Mouse (Mus musculus): Measurements from ENCODE around the gene Nfe2l1.

DNA sequence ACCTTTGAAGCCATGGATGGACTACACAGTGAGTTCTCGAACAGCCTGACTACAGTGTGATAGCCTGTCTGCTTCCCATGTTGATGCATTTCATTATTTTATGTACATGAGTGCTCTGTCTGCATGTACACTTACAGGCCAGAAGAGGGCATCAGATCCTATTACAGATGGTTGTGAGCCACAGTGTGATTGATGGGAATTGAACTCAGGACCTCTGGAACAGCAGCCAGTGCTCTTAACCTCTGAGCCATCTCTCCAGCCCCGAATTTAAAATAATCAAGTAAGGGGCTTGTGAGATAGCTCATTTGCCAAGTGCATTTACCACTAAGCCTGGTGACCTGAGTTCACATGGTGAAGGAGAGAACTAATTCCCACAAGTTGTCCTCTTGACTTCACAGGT, 48.3 kb downstream of the Nfe2l1 start:
- TF ChIP-seq CTCF (IDR thresholded peaks at IDR 0.05; ENCODE audit: control insufficient read depth, insufficient read depth, insufficient read length) = no peak
- no peak for TF ChIP-seq MAX (IDR thresholded peaks at IDR 0.05)
- TF ChIP-seq USF1 (IDR thresholded peaks at IDR 0.05; ENCODE audit: low read depth) = no peak
- TF ChIP-seq CEBPB (IDR thresholded peaks at IDR 0.05; ENCODE audit: low read depth) = no peak
- no peak for TF ChIP-seq MYOD1 (IDR thresholded peaks at IDR 0.05; ENCODE audit: control insufficient read depth, insufficient read length, low read depth)
- TF ChIP-seq MYOG (IDR thresholded peaks at IDR 0.05; ENCODE audit: control insufficient read depth, extremely low read depth, insufficient read length) = no peak
